Mouse (Mus musculus) left cerebral cortex, postnatal 25 days (tissue): Measurements from ENCODE around the gene Efcab6. TPM values are rescaled to one million over a fixed set of nuclear protein-coding genes. Genes with fewer than 3 reads are reported as not detected.

Experiments
- DNase-seq, 2 experiments: peaks; one replicate each; pipeline ENCODE4 v3.0.0; 2022; ENCODE audit warnings: low spot score in 2 of 2, mixed read lengths in 1 of 2
- intact Hi-C: fragments of 180-260 bp; cut with DNase I; formaldehyde crosslinking; loops from one replicate; pipeline ENCODE4 v1.15.1; 2025
- total RNA-seq, 2 experiments: library from RNA; stranded (reverse); gene quantifications; 2 replicates each; pipeline ENCODE4 v1.2.3; 2021

Gene Efcab6
- total RNA-seq, 2 experiments from 2014 or later: 16.4 to 17.2 TPM

GRCm38 (mm10) chr15:83992191-83992590 lies 73.0 kb downstream of the Efcab6 start:
- intact Hi-C loops: loop anchor here (5.0 kb wide), 1 partner anchor 245 kb away; no protein-coding TSS in a partner anchor
- peak; percentile 36 to 80 for DNase-seq

- intact Hi-C loops: loop anchor here (5.0 kb wide), 1 partner anchor 244 kb away; no protein-coding TSS in a partner anchor
- DNase-seq: no peak
Measured at GRCm38 (mm10) chr15:83991461-83991860, 73.7 kb downstream of the Efcab6 start.

- intact Hi-C loops: loop anchor here (2.0 kb wide), 1 partner anchor 64 kb away; no protein-coding TSS in a partner anchor
- DNase-seq: peak in 1 of 2 experiments; percentile 78
Measured at GRCm38 (mm10) chr15:83989241-83989640, 75.9 kb downstream of the Efcab6 start.

- no peak for DNase-seq
- intact Hi-C loops: loop anchor here (2.0 kb wide), 1 partner anchor 65 kb away; no protein-coding TSS in a partner anchor
Measured at GRCm38 (mm10) chr15:83988087-83988486, 77.1 kb downstream of the Efcab6 start.

GRCm38 (mm10) chr15:83982186-83982936 lies 82.8 kb downstream of the Efcab6 start:
- intact Hi-C loops: no loop called here
- DNase-seq: no peak

- intact Hi-C loops: no loop called here
- DNase-seq: no peak
Measured at GRCm38 (mm10) chr15:83978865-83979264, 86.3 kb downstream of the Efcab6 start.

GRCm38 (mm10) chr15:83977108-83977507 lies 88.1 kb downstream of the Efcab6 start:
- DNase-seq: no peak
- intact Hi-C loops: no loop called here

- intact Hi-C loops: no loop called here
- no peak for DNase-seq
Measured at GRCm38 (mm10) chr15:83972206-83972605, 93.0 kb downstream of the Efcab6 start.

- intact Hi-C loops: no loop called here
- DNase-seq: no peak
Measured at GRCm38 (mm10) chr15:83967802-83968201, 97.4 kb downstream of the Efcab6 start.

GRCm38 (mm10) chr15:83965126-83965525 lies 100.1 kb downstream of the Efcab6 start:
- DNase-seq: no peak
- intact Hi-C loops: no loop called here

- DNase-seq: no peak
- intact Hi-C loops: loop anchor here (5.0 kb wide), 1 partner anchor 39 kb away; no protein-coding TSS in a partner anchor
Measured at GRCm38 (mm10) chr15:83958376-83958775, 106.8 kb downstream of the Efcab6 start.

- intact Hi-C loops: loop anchor here (2.0 to 5.0 kb wide), 2 partner anchors 40 to 96 kb away; no protein-coding TSS in a partner anchor
- DNase-seq: peak in 1 of 2 experiments; percentile 41
Measured at GRCm38 (mm10) chr15:83956996-83957395, 108.2 kb downstream of the Efcab6 start.

- peak in 1 of 2 experiments; percentile 11 for DNase-seq
- intact Hi-C loops: loop anchor here (2.0 to 5.0 kb wide), 2 partner anchors 41 to 97 kb away; no protein-coding TSS in a partner anchor
Measured at GRCm38 (mm10) chr15:83955948-83956707, 109.1 kb downstream of the Efcab6 start.

GRCm38 (mm10) chr15:83949729-83950491 lies 115.3 kb downstream of the Efcab6 start:
- DNase-seq: no peak
- intact Hi-C loops: no loop called here

GRCm38 (mm10) chr15:83939703-83940102 lies 125.5 kb downstream of the Efcab6 start:
- intact Hi-C loops: no loop called here
- no peak for DNase-seq

- intact Hi-C loops: no loop called here
- DNase-seq: no peak
Measured at GRCm38 (mm10) chr15:83938466-83938865, 126.7 kb downstream of the Efcab6 start.

GRCm38 (mm10) chr15:83936506-83936905 lies 128.7 kb downstream of the Efcab6 start:
- intact Hi-C loops: no loop called here
- DNase-seq: no peak

- no peak for DNase-seq
- intact Hi-C loops: no loop called here
Measured at GRCm38 (mm10) chr15:83934816-83935215, 130.4 kb downstream of the Efcab6 start.

GRCm38 (mm10) chr15:83925338-83925737 lies 139.8 kb downstream of the Efcab6 start:
- no peak for DNase-seq
- intact Hi-C loops: no loop called here

- intact Hi-C loops: no loop called here
- DNase-seq: no peak
Measured at GRCm38 (mm10) chr15:83924656-83925055, 140.5 kb downstream of the Efcab6 start.
